8 mouse cellular contexts compared by ENCODE assay signal in genomic region chr2:103784621-103785020, GRCm38 (mm10). TPM values are rescaled to one million over a fixed set of nuclear protein-coding genes. Genes with fewer than 3 reads are reported as not detected.
DNase-seq lines count a peak whose midpoint lies in the region; ATAC-seq and TF ChIP-seq lines count a peak whose summit lies in the region.

No protein-coding gene starts in this region.

- H3K4me2 ChIP-seq in midbrain, postnatal 0 days (ENCODE audit: low read depth, low read length, poor library complexity, severe bottlenecking), result no peak overlapping the region

- WGBS in bone marrow, adult 2 months, result 79% methylated on average over 4 of the region's 4 CpGs
- 88% methylated on average over 4 of the region's 4 CpGs for WGBS in midbrain, postnatal 0 days

- no peak overlapping the region for H3K4me3 ChIP-seq in bone marrow, adult 2 months (replicated peaks; ENCODE audit: control insufficient read depth, low read depth, low read length)
- no peak overlapping the region for H3K4me3 ChIP-seq in midbrain, postnatal 0 days (ENCODE audit: low read depth, low read length)

- peak; percentile 65 for TF ChIP-seq CTCF in bone marrow, adult 2 months (IDR thresholded peaks at IDR 0.05; ENCODE audit: control insufficient read depth, insufficient read depth, low read length)
- TF ChIP-seq CTCF in midbrain, postnatal 0 days (IDR thresholded peaks at IDR 0.05), result peak; percentile 64

- no peaks in the 10 kb centered on the region for H3K4me1 ChIP-seq in bone marrow, adult 2 months (ENCODE audit: control insufficient read depth, insufficient read depth, low read length)
- no peaks in the 10 kb centered on the region for H3K4me1 ChIP-seq in midbrain, postnatal 0 days (ENCODE audit: insufficient read depth, low read length)

- H3K27ac ChIP-seq in bone marrow, adult 2 months (ENCODE audit: control insufficient read depth, insufficient read depth, low read depth, low read length, poor library complexity), result no peak overlapping the region
- H3K27ac ChIP-seq in midbrain, postnatal 0 days (ENCODE audit: low read depth, low read length), result no peak overlapping the region

- no peaks in the 10 kb centered on the region for H3K27me3 ChIP-seq in midbrain, postnatal 0 days (ENCODE audit: insufficient read depth, low read length)

- no peak for ATAC-seq in midbrain, postnatal 0 days (ENCODE audit: low FRiP score)
- no peak for ATAC-seq in cerebellum, adult (ENCODE audit: insufficient number of reproducible peaks, low FRiP score, low TSS enrichment)

- DNase-seq in heart, postnatal 4 days, result peak; percentile 14
- DNase-seq in heart, adult 9 months (ENCODE audit: low spot score in 2 of 2), result no peak
- DNase-seq in CD4-positive helper T cell, adult 2 months (ENCODE audit: low read depth, low spot score), result peak; percentile 61
- DNase-seq in midbrain, postnatal 0 days (ENCODE audit: low spot score), result no peak
- DNase-seq in heart, postnatal 25 days (ENCODE audit: low spot score), result no peak
- no peak for DNase-seq in frontal cortex, postnatal 25 days (ENCODE audit: low spot score in 2 of 2)

- H3K9ac ChIP-seq in midbrain, postnatal 0 days (replicated peaks; ENCODE audit: low read length, poor library complexity, severe bottlenecking), result no peak overlapping the region

- intact Hi-C loops in heart, postnatal 25 days (cut with DNase I), result no loop called here

- no peak for TF ChIP-seq POLR2A in bone marrow, adult 2 months (IDR thresholded peaks at IDR 0.05; ENCODE audit: borderline replicate concordance, control insufficient read depth, low read depth, low read length)

- H3K36me3 ChIP-seq in midbrain, postnatal 0 days (ENCODE audit: insufficient read depth, low read length), result peaks cover 9% of the 10 kb centered on the region; the same call in 1 of the 2 replicates

- no peaks in the 10 kb centered on the region for H3K9me3 ChIP-seq in midbrain, postnatal 0 days (ENCODE audit: low read length)

RNA-seq across cellular contexts. Expression of gene Caprin1, which starts 12.8 kb away (rescaled TPM):
- 100 to 1,000 TPM; 262 to 265 TPM for total RNA-seq in heart, postnatal 4 days (2021)
- 61.4 and 116 TPM in 2 replicates for polyA plus RNA-seq in bone marrow, adult 2 months (2011; ENCODE audit: insufficient read depth, insufficient read length, low replicate concordance, missing spikeins)
- 269 and 307 TPM in 2 replicates for total RNA-seq in midbrain, postnatal 0 days (2014; rRNA removed)
- polyA plus RNA-seq in midbrain, postnatal 0 days (2015; fragmentation: Nextera tagmentation; extraction: Ambion mirVana), result 211 and 226 TPM in 2 replicates
- 100 to 1,000 TPM; 197 to 217 TPM for total RNA-seq in heart, postnatal 25 days (2021)

RNA-seq across cellular contexts. Expression of gene Nat10, which starts 23.6 kb away (rescaled TPM):
- 10 to 100 TPM; 25.8 to 26.0 TPM for total RNA-seq in heart, postnatal 4 days (2021)
- polyA plus RNA-seq in bone marrow, adult 2 months (2011; ENCODE audit: insufficient read depth, insufficient read length, low replicate concordance, missing spikeins), result 13.2 and 22.8 TPM in 2 replicates
- 37.0 and 40.4 TPM in 2 replicates for total RNA-seq in midbrain, postnatal 0 days (2014; rRNA removed)
- 12.7 and 15.9 TPM in 2 replicates for polyA plus RNA-seq in midbrain, postnatal 0 days (2015; fragmentation: Nextera tagmentation; extraction: Ambion mirVana)
- total RNA-seq in heart, postnatal 25 days (2021), result 10 to 100 TPM; 12.7 to 13.7 TPM

Comparison
In these comparisons a context has a peak if more than half of its experiments do, and no peak if none do; other contexts are left out.
1. DNase-seq: peak in heart, postnatal 4 days (single experiment) and CD4-positive helper T cell, adult 2 months (single experiment); none in heart, adult 9 months (0 of 2), midbrain, postnatal 0 days (single experiment), heart, postnatal 25 days (single experiment) and frontal cortex, postnatal 25 days (0 of 2).